Mouse (Mus musculus) kidney, postnatal 10 days (tissue): ENCODE data around the gene Gm20449.
"Not testable (repeated sequence)": the region's sequence is repeated elsewhere in the genome, so short reads cannot be mapped to it uniquely, and the experiment has no call there.

Experiments used
- DNase-seq: peaks from one replicate; pipeline ENCODE4 v3.0.0; 2021; ENCODE audit warnings: mixed read lengths

Gene Gm20449

GRCm38 (mm10) chr7:41499389-41500049 lies at the start of gene Gm20449, which contains the start of gene AW146154:
Gene Gm20449, minus strand, starts transcription at chr7:41499417.
Gene AW146154, minus strand, starts transcription at chr7:41499890.
- DNase-seq = peak; percentile 99

GRCm38 (mm10) chr7:41512672-41513071 lies 13.5 kb upstream of the Gm20449 start:
- DNase-seq = no peak

GRCm38 (mm10) chr7:41512207-41512606 lies 13.0 kb upstream of the Gm20449 start:
- no peak for DNase-seq

GRCm38 (mm10) chr7:41502402-41502801 lies 3.2 kb upstream of the Gm20449 start:
- peak; percentile 10 for DNase-seq

- peak; percentile 77 for DNase-seq
Measured at GRCm38 (mm10) chr7:41500151-41500934, 1.1 kb upstream of the Gm20449 start.

GRCm38 (mm10) chr7:41499018-41499388 lies 214 bp downstream of the Gm20449 start:
- DNase-seq = not testable (repeated sequence)

- DNase-seq = peak; percentile 40
Measured at GRCm38 (mm10) chr7:41498464-41498863, 753 bp downstream of the Gm20449 start.

GRCm38 (mm10) chr7:41497871-41498270 lies 1.3 kb downstream of the Gm20449 start:
- peak; percentile 19 for DNase-seq

GRCm38 (mm10) chr7:41451864-41452263 lies 47.4 kb downstream of the Gm20449 start:
- peak; percentile 5 for DNase-seq

- not testable (repeated sequence) for DNase-seq
Measured at GRCm38 (mm10) chr7:41448596-41448995, 50.6 kb downstream of the Gm20449 start, which contains the start of gene Vmn2r57. Gene Vmn2r57, minus strand, starts transcription at chr7:41448696.

GRCm38 (mm10) chr7:41394130-41394529 lies 105.1 kb downstream of the Gm20449 start:
- DNase-seq = no peak

- peak; percentile 89 for DNase-seq
Measured at GRCm38 (mm10) chr7:41393048-41393971, 105.9 kb downstream of the Gm20449 start, which contains the start of gene AI987944. Gene AI987944, minus strand, starts transcription at chr7:41393379.
